Mouse (Mus musculus): ENCODE data around the gene Mrvi1. TPM values are rescaled to one million over a fixed set of nuclear protein-coding genes. Genes with fewer than 3 reads are reported as not detected.

Mrvi1 gene
- polyA plus RNA-seq, 1 experiment from 2014 or later, result 8.4 TPM

DNA sequence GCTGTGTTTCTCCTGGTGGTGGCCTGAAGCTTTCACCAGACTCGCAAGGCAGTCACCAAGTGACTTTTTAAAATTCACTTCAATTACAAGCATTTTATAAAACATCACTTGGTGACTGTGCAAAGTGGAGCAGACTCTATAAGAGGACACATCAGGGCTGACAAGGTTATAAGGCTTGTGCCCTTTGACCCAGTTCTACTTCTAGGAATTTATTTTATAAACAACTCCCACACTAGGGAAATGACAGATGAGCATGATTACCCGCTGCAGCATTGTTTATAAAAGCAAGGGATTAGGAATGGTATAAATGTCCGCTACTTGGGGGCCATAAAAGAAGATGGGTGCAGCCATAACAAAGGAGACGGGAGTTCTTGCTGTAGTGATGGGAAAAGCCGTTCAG is 1.4 kb upstream of the Mrvi1 start:
- ATAC-seq (ENCODE audit: low read depth), result no peak
- Histone ChIP-seq H3K36me3 (ENCODE audit: control insufficient read depth, insufficient read depth, low read length) (no peaks in the 10 kb centered on the region), H3K4me2 (ENCODE audit: low read depth, low read length) (no peak overlapping the region), H3K27me3 (ENCODE audit: control insufficient read depth, insufficient read depth, low read depth, low read length) (no peaks in the 10 kb centered on the region), H3K9me3 (ENCODE audit: control insufficient read depth, low read length) (no peaks in the 10 kb centered on the region), H3K4me1 (replicated peaks; ENCODE audit: control insufficient read depth, insufficient read depth, low read length) (peaks cover 42% of the 10 kb centered on the region), H3K4me3 (ENCODE audit: low read length) (no peak overlapping the region), H3K9ac (ENCODE audit: low read length) (no peak overlapping the region), H3K27ac (ENCODE audit: low read length) (peak overlapping the region; percentile 41; the same call in 1 of the 2 replicates)
- WGBS, result 33% methylated on average over 5 of the region's 5 CpGs

DNA sequence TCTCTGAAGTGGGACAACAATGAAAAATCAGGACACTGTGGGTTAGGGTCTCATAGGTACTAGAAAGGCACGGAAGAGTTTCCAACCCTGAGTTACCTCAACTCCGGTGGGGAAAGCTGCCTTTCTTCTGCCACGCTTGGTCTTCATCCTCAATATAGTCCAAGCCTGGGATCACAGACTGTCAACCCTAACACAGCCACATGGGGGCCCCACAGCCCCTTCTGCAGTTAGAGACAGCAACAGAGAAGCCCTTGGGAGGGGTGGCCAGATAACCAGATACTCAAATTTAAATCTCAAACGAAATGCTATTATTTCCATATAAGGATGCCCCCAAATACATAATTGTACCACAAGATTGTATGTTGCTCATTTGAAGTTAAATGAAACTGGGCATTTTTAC is 503 bp upstream of the Mrvi1 start:
- 32% methylated on average over 4 of the region's 4 CpGs for WGBS
- no peak for ATAC-seq (ENCODE audit: low read depth)
- H3K4me3 ChIP-seq (ENCODE audit: low read length), result no peak overlapping the region
- H3K4me1 ChIP-seq (replicated peaks; ENCODE audit: control insufficient read depth, insufficient read depth, low read length), result peaks cover 42% of the 10 kb centered on the region
- no peak overlapping the region for H3K9ac ChIP-seq (ENCODE audit: low read length)
- H3K9me3 ChIP-seq (ENCODE audit: control insufficient read depth, low read length), result no peaks in the 10 kb centered on the region
- H3K4me2 ChIP-seq (ENCODE audit: low read depth, low read length), result no peak overlapping the region
- peak overlapping the region; percentile 87 for H3K27ac ChIP-seq (ENCODE audit: low read length)
- no peaks in the 10 kb centered on the region for H3K27me3 ChIP-seq (ENCODE audit: control insufficient read depth, insufficient read depth, low read depth, low read length)
- H3K36me3 ChIP-seq (ENCODE audit: control insufficient read depth, insufficient read depth, low read length), result no peaks in the 10 kb centered on the region

DNA sequence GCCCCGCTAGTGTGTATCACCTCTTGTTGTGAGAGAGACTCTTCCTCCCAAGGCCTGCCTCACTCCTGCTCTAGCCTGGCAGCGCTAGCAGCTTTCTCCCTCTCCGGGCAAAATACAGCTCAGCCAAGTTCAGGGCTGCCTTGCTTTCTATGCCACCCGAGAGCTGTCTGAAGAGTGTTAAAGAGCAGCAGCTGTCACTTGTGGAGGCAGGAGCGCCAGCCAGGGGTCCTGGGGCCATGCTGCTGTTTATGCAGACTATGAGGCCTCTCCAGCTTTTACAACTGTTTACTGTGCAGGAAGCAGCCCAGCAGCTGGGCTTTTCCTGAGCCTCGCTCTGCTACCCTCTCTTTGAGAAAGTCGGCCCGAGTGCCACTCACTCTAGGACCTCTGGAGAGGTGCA is 1.2 kb downstream of the Mrvi1 start:
- Histone ChIP-seq H3K27me3 (ENCODE audit: control insufficient read depth, insufficient read depth, low read depth, low read length) (no peaks in the 10 kb centered on the region), H3K4me2 (ENCODE audit: low read depth, low read length) (peak overlapping the region; percentile 47), H3K4me1 (replicated peaks; ENCODE audit: control insufficient read depth, insufficient read depth, low read length) (peaks cover 43% of the 10 kb centered on the region), H3K9me3 (ENCODE audit: control insufficient read depth, low read length) (no peaks in the 10 kb centered on the region), H3K36me3 (ENCODE audit: control insufficient read depth, insufficient read depth, low read length) (no peaks in the 10 kb centered on the region), H3K9ac (ENCODE audit: low read length) (peak overlapping the region; percentile 52; the same call in 1 of the 2 replicates), H3K4me3 (ENCODE audit: low read length) (peak overlapping the region; percentile 32), H3K27ac (ENCODE audit: low read length) (peak overlapping the region; percentile 87)
- WGBS, result 23% methylated on average over 8 of the region's 8 CpGs
- peak; percentile 77 for ATAC-seq (ENCODE audit: low read depth)

DNA sequence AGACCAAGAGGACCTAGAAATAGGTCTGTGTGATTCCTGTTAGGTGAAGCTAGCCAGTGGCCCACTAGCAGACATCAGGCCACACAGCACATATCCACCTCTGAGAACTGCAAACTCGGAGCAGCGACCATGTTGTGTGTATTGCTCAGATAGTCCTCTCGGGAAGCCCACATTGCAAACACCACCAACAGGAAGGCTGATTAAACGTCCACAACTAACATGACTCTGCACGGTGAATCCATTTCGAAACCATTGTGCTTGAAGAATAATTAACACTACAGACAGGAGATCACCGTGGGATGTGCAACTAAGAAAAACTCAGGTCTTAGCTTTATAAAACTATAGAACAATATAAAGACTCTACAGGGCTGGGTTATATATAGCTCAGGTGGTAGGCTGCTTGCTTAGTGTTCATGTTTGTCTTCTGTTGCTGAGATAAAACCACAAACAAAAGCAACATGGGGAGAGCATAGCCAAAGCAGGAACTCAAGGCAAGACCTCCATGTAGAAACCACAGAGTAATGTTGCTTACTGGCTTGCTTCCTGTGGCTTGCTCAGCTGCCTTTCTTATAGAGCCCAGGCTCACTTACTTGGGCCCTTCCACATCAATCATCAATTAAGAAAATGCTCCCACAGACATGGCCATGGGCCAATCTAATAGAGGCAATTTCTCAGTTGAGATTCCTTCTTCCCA is 4.4 kb downstream of the Mrvi1 start:
- Histone ChIP-seq H3K27ac (ENCODE audit: low read length) (no peak overlapping the region), H3K36me3 (ENCODE audit: control insufficient read depth, insufficient read depth, low read length) (no peaks in the 10 kb centered on the region), H3K27me3 (ENCODE audit: control insufficient read depth, insufficient read depth, low read depth, low read length) (no peaks in the 10 kb centered on the region), H3K4me3 (ENCODE audit: low read length) (no peak overlapping the region), H3K4me1 (replicated peaks; ENCODE audit: control insufficient read depth, insufficient read depth, low read length) (peaks cover 26% of the 10 kb centered on the region), H3K9me3 (ENCODE audit: control insufficient read depth, low read length) (no peaks in the 10 kb centered on the region), H3K4me2 (ENCODE audit: low read depth, low read length) (no peak overlapping the region), H3K9ac (ENCODE audit: low read length) (no peak overlapping the region)
- WGBS, result 84% methylated on average over 7 of the region's 7 CpGs
- ATAC-seq (ENCODE audit: low read depth), result no peak

DNA sequence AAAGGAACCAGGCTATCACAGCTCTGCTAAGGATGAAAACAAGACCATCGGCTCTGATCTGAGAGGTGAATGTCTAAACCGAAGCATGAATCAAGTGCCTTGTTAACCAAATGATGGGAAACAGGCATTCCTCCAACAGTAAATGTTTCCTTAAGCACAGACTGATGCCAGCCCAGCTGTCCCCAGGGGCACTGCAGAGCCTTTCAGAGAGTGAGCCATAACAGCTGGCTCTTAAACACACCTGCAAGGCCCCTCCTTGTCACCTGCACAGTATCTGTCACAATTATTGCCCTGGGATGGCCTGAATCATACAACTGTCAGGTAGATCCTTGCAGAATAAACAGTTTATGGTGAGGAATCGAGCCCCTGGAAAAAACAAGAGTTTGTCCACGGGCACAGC is 8.8 kb downstream of the Mrvi1 start:
- Histone ChIP-seq H3K9me3 (ENCODE audit: control insufficient read depth, low read length) (no peaks in the 10 kb centered on the region), H3K4me3 (ENCODE audit: low read length) (no peak overlapping the region), H3K27me3 (ENCODE audit: control insufficient read depth, insufficient read depth, low read depth, low read length) (no peaks in the 10 kb centered on the region), H3K36me3 (ENCODE audit: control insufficient read depth, insufficient read depth, low read length) (no peaks in the 10 kb centered on the region), H3K27ac (ENCODE audit: low read length) (no peak overlapping the region), H3K4me2 (ENCODE audit: low read depth, low read length) (no peak overlapping the region), H3K9ac (ENCODE audit: low read length) (no peak overlapping the region), H3K4me1 (replicated peaks; ENCODE audit: control insufficient read depth, insufficient read depth, low read length) (peaks cover 2% of the 10 kb centered on the region; the same call in 1 of the 2 replicates)
- 71% methylated on average over 4 of the region's 4 CpGs for WGBS
- ATAC-seq (ENCODE audit: low read depth), result no peak

DNA sequence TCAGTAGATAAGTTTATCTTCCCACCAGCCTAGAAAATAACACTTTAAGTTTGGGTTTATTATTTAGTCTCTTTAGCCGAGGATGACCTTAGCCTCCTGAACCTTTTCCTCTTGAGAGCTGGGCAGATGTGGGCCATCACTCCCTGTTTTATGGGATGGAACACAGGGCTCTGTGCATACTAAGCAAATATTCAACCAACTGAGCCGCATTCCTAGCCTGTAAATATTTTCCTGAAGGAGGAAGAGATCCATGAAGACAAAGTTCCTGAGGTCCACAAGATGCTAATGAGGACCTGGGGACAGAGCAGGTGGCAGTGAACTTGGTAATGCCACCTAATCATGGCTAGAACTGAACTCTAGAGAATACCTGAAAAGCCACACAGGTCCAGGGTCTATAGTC is 9.5 kb downstream of the Mrvi1 start:
- no peak overlapping the region for H3K4me3 ChIP-seq (ENCODE audit: low read length)
- no peak for ATAC-seq (ENCODE audit: low read depth)
- H3K9me3 ChIP-seq (ENCODE audit: control insufficient read depth, low read length), result no peaks in the 10 kb centered on the region
- no peak overlapping the region for H3K27ac ChIP-seq (ENCODE audit: low read length)
- H3K27me3 ChIP-seq (ENCODE audit: control insufficient read depth, insufficient read depth, low read depth, low read length), result no peaks in the 10 kb centered on the region
- 52% methylated on average over 2 of the region's 2 CpGs for WGBS
- H3K9ac ChIP-seq (ENCODE audit: low read length), result no peak overlapping the region
- H3K36me3 ChIP-seq (ENCODE audit: control insufficient read depth, insufficient read depth, low read length), result no peaks in the 10 kb centered on the region
- no peak overlapping the region for H3K4me2 ChIP-seq (ENCODE audit: low read depth, low read length)
- H3K4me1 ChIP-seq (replicated peaks; ENCODE audit: control insufficient read depth, insufficient read depth, low read length), result peaks cover 2% of the 10 kb centered on the region; the same call in 1 of the 2 replicates

DNA sequence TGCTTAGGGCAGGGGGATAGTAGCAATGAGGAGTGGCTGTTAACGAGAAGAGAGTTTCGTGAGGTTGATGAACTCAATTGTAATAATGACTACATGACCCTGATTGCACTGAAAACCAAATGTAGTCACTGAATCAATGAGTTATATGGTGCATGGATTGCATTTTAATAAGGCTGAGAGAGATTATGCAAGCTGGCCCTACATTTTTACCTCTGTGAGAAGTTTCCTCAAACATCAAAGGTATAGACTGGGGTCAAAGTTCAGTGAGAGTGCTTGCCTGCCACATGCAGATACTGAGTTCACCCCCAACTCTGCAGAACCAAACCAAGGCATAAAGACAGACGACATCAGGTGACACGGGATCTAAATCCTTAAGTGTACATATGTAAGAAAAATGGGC is 14.9 kb downstream of the Mrvi1 start:
- Histone ChIP-seq H3K4me1 (replicated peaks; ENCODE audit: control insufficient read depth, insufficient read depth, low read length) (no peaks in the 10 kb centered on the region), H3K4me2 (ENCODE audit: low read depth, low read length) (no peak overlapping the region), H3K9ac (ENCODE audit: low read length) (no peak overlapping the region), H3K27ac (ENCODE audit: low read length) (no peak overlapping the region), H3K36me3 (ENCODE audit: control insufficient read depth, insufficient read depth, low read length) (no peaks in the 10 kb centered on the region), H3K27me3 (ENCODE audit: control insufficient read depth, insufficient read depth, low read depth, low read length) (no peaks in the 10 kb centered on the region), H3K9me3 (ENCODE audit: control insufficient read depth, low read length) (no peaks in the 10 kb centered on the region), H3K4me3 (ENCODE audit: low read length) (no peak overlapping the region)
- ATAC-seq (ENCODE audit: low read depth), result no peak
- WGBS, result 85% methylated on average over 4 of the region's 4 CpGs

DNA sequence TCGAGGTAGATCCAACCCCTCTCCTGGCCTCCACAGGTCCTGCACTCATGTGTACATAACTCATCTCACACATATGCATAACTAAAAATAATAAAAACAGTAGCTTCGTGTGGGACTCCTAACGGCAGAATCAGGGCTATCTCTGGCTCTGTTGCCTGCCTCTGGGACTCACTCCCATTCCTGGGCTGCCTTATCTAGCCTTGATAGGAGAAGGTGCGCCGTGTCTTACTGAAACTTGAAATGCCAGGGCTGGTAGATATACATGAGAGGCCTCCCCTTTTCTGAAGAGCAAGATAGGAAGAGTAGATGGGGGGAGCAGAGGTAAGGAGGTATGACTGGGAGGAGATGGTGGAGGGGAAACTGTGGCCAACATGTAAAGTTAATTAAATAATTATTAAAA is 15.4 kb downstream of the Mrvi1 start:
- no peaks in the 10 kb centered on the region for H3K9me3 ChIP-seq (ENCODE audit: control insufficient read depth, low read length)
- no peak overlapping the region for H3K27ac ChIP-seq (ENCODE audit: low read length)
- 77% methylated on average over 5 of the region's 5 CpGs for WGBS
- no peak overlapping the region for H3K4me3 ChIP-seq (ENCODE audit: low read length)
- no peak overlapping the region for H3K9ac ChIP-seq (ENCODE audit: low read length)
- no peak for ATAC-seq (ENCODE audit: low read depth)
- no peaks in the 10 kb centered on the region for H3K27me3 ChIP-seq (ENCODE audit: control insufficient read depth, insufficient read depth, low read depth, low read length)
- H3K4me1 ChIP-seq (replicated peaks; ENCODE audit: control insufficient read depth, insufficient read depth, low read length), result no peaks in the 10 kb centered on the region
- H3K36me3 ChIP-seq (ENCODE audit: control insufficient read depth, insufficient read depth, low read length), result no peaks in the 10 kb centered on the region
- H3K4me2 ChIP-seq (ENCODE audit: low read depth, low read length), result no peak overlapping the region

DNA sequence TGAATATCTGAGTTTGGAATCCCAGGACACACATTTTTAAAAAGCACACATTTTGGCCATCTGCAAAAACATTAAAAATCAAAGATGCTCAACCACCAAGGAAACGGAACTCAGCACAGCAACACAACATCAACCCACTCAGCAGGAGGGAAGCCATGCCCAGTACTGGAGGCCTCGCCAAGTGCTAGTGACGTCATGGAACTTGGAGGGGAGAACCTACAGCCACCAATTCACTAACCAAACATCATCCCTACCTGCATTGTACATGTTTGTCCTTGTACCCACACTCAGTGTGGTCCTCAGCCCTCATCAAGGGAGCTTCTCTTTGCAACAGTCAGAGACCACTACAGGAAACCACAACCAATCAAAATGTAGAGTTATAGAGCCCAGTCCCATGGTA is 16.9 kb downstream of the Mrvi1 start:
- Histone ChIP-seq H3K4me3 (ENCODE audit: low read length) (no peak overlapping the region), H3K36me3 (ENCODE audit: control insufficient read depth, insufficient read depth, low read length) (no peaks in the 10 kb centered on the region), H3K9ac (ENCODE audit: low read length) (no peak overlapping the region), H3K9me3 (ENCODE audit: control insufficient read depth, low read length) (no peaks in the 10 kb centered on the region), H3K27ac (ENCODE audit: low read length) (no peak overlapping the region), H3K4me2 (ENCODE audit: low read depth, low read length) (no peak overlapping the region), H3K4me1 (replicated peaks; ENCODE audit: control insufficient read depth, insufficient read depth, low read length) (no peaks in the 10 kb centered on the region), H3K27me3 (ENCODE audit: control insufficient read depth, insufficient read depth, low read depth, low read length) (no peaks in the 10 kb centered on the region)
- 78% methylated on average over 3 of the region's 3 CpGs for WGBS
- ATAC-seq (ENCODE audit: low read depth), result no peak

DNA sequence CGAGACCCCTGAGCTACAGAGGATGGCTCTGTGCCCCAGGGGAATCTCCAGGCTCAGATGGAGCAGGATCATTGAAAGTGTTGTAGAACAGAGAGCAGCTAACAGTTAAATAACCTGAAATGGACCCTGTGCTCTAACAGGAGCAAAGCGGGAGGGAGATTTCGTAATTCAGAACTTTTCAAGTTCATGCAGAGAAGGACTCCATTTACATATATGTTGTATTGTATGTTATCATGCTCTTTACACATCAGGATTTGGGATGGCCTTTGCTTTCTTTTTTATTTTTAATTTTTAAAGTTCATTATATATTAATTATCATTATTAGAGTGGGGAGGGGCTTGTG is 18.6 kb downstream of the Mrvi1 start:
- H3K36me3 ChIP-seq (ENCODE audit: control insufficient read depth, insufficient read depth, low read length), result no peaks in the 10 kb centered on the region
- WGBS, result 87% methylated on average over 3 of the region's 3 CpGs
- H3K9me3 ChIP-seq (ENCODE audit: control insufficient read depth, low read length), result no peaks in the 10 kb centered on the region
- no peak overlapping the region for H3K9ac ChIP-seq (ENCODE audit: low read length)
- H3K27me3 ChIP-seq (ENCODE audit: control insufficient read depth, insufficient read depth, low read depth, low read length), result no peaks in the 10 kb centered on the region
- H3K4me1 ChIP-seq (replicated peaks; ENCODE audit: control insufficient read depth, insufficient read depth, low read length), result no peaks in the 10 kb centered on the region
- no peak overlapping the region for H3K4me3 ChIP-seq (ENCODE audit: low read length)
- no peak overlapping the region for H3K4me2 ChIP-seq (ENCODE audit: low read depth, low read length)
- no peak for ATAC-seq (ENCODE audit: low read depth)
- H3K27ac ChIP-seq (ENCODE audit: low read length), result no peak overlapping the region
